Mouse (Mus musculus): ENCODE data around the gene Pygo2.

DNA sequence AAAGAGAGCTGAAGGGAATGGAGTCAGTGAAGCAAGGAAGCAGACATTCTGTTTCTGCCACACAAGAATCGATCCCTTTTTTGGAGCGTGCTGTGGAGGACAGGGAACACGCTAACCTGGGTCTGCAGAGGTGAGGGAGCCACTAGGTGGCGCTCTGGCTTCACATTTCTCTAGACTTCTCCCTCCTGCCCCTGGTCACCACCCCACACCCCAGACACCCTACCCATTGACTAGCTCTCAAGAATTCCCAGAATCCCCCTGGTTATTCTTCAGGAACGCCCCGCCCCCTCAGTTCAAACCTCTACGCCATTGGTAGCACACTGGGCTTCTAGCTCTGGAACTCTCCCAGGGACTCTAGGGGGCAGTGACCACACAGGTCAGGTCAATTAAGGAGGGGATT is 19.5 kb downstream of the Pygo2 start:
- TF ChIP-seq CTCF (IDR thresholded peaks at IDR 0.05; ENCODE audit: extremely low read depth, insufficient read depth, insufficient read length, insufficient replicate concordance) (peak; percentile 82; the same call in 1 of the 2 replicates), POLR2A (IDR thresholded peaks at IDR 0.05; ENCODE audit: low read depth, low read length) (no peak)
